Mouse (Mus musculus): ENCODE measurements around the gene Fchsd2.

DNA sequence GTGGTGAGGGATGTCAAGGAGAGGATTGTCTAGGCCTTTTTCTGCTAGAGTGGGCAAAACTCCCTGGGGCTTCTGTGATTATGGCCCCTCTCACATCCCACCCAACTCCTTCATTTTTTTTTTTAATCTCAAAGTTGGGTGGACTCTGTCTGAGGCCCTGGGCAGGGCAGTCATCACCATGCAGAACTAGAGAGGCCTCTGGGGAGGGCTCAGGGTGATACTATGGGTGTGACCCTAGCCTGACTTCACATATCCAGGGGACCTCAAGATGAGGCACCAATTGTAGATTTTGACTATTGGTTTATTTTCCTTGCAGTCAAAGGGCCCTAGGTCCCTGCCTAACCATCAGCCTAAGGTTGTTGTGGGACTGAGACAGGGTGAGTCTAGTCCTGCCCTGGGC, 223.0 kb downstream of the Fchsd2 start:
- TF ChIP-seq CTCF (IDR thresholded peaks at IDR 0.05; ENCODE audit: low read depth, low read length) (no peak), POLR2A (IDR thresholded peaks at IDR 0.05; ENCODE audit: extremely low read depth, insufficient read depth, low read length) (no peak)
